Mouse (Mus musculus): ENCODE results near the gene Egr2. TPM values are rescaled to one million over a fixed set of nuclear protein-coding genes. Genes with fewer than 3 reads are reported as not detected.

Gene Egr2
- polyA plus RNA-seq, 1 experiment = 0.07 TPM

GRCm38 (mm10) chr10:67526435-67526834, 8.8 kb upstream of the Egr2 start:
- H3K4me3 ChIP-seq (replicated peaks; ENCODE audit: insufficient read depth, low read depth, low read length) = no peak overlapping the region
- WGBS = 59% methylated on average over 9 of the region's 9 CpGs
- H3K27ac ChIP-seq (ENCODE audit: insufficient read depth, low read length) = no peak overlapping the region
- no peaks in the 10 kb centered on the region for H3K27me3 ChIP-seq (ENCODE audit: control insufficient read depth, insufficient read depth, low read length)
- TF ChIP-seq CTCF (IDR thresholded peaks at IDR 0.05; ENCODE audit: borderline replicate concordance, insufficient read depth, low read depth, low read length) (no peak), POLR2A (IDR thresholded peaks at IDR 0.05; ENCODE audit: borderline replicate concordance, insufficient read depth, low read length) (no peak)
- no peaks in the 10 kb centered on the region for H3K4me1 ChIP-seq (ENCODE audit: control insufficient read depth, insufficient read depth, low read length)
- no peak for DNase-seq

- WGBS = 69% methylated on average over 4 of the region's 4 CpGs
- no peaks in the 10 kb centered on the region for H3K4me1 ChIP-seq (ENCODE audit: control insufficient read depth, insufficient read depth, low read length)
- DNase-seq = no peak
- H3K4me3 ChIP-seq (replicated peaks; ENCODE audit: insufficient read depth, low read depth, low read length) = no peak overlapping the region
- H3K27ac ChIP-seq (ENCODE audit: insufficient read depth, low read length) = no peak overlapping the region
- no peaks in the 10 kb centered on the region for H3K27me3 ChIP-seq (ENCODE audit: control insufficient read depth, insufficient read depth, low read length)
- TF ChIP-seq POLR2A (IDR thresholded peaks at IDR 0.05; ENCODE audit: borderline replicate concordance, insufficient read depth, low read length) = no peak
- TF ChIP-seq CTCF (IDR thresholded peaks at IDR 0.05; ENCODE audit: borderline replicate concordance, insufficient read depth, low read depth, low read length) = no peak
Measured at GRCm38 (mm10) chr10:67529769-67530168, 5.5 kb upstream of the Egr2 start.

GRCm38 (mm10) chr10:67535972-67536371, 697 bp downstream of the Egr2 start:
- no peak overlapping the region for H3K27ac ChIP-seq (ENCODE audit: insufficient read depth, low read length)
- peak overlapping the region; percentile 38 for H3K4me3 ChIP-seq (replicated peaks; ENCODE audit: insufficient read depth, low read depth, low read length)
- peak; percentile 66 for TF ChIP-seq CTCF (IDR thresholded peaks at IDR 0.05; ENCODE audit: borderline replicate concordance, insufficient read depth, low read depth, low read length)
- no peak for TF ChIP-seq POLR2A (IDR thresholded peaks at IDR 0.05; ENCODE audit: borderline replicate concordance, insufficient read depth, low read length)
- under 1% methylated on average over 35 of the region's 35 CpGs for WGBS
- DNase-seq = peak; percentile 67 to 71
- H3K4me1 ChIP-seq (ENCODE audit: control insufficient read depth, insufficient read depth, low read length) = peaks cover 9% of the 10 kb centered on the region; the same call in 1 of the 2 replicates
- peaks cover 5% of the 10 kb centered on the region; the same call in 1 of the 2 replicates for H3K27me3 ChIP-seq (ENCODE audit: control insufficient read depth, insufficient read depth, low read length)

GRCm38 (mm10) chr10:67536621-67537141, 1.4 kb downstream of the Egr2 start:
- no peak overlapping the region for H3K27ac ChIP-seq (ENCODE audit: insufficient read depth, low read length)
- peak; percentile 34 to 35 for DNase-seq
- H3K27me3 ChIP-seq (ENCODE audit: control insufficient read depth, insufficient read depth, low read length) = peaks cover 5% of the 10 kb centered on the region; the same call in 1 of the 2 replicates
- WGBS = 1% methylated on average over 27 of the region's 32 CpGs
- TF ChIP-seq CTCF (IDR thresholded peaks at IDR 0.05; ENCODE audit: borderline replicate concordance, insufficient read depth, low read depth, low read length) (no peak), POLR2A (IDR thresholded peaks at IDR 0.05; ENCODE audit: borderline replicate concordance, insufficient read depth, low read length) (no peak)
- peaks cover 9% of the 10 kb centered on the region; the same call in 1 of the 2 replicates for H3K4me1 ChIP-seq (ENCODE audit: control insufficient read depth, insufficient read depth, low read length)
- peak overlapping the region; percentile 56 for H3K4me3 ChIP-seq (replicated peaks; ENCODE audit: insufficient read depth, low read depth, low read length)

GRCm38 (mm10) chr10:67537151-67537994, 2.1 kb downstream of the Egr2 start:
- H3K4me1 ChIP-seq (ENCODE audit: control insufficient read depth, insufficient read depth, low read length) = peaks cover 9% of the 10 kb centered on the region; the same call in 1 of the 2 replicates
- H3K27me3 ChIP-seq (ENCODE audit: control insufficient read depth, insufficient read depth, low read length) = peaks cover 5% of the 10 kb centered on the region; the same call in 1 of the 2 replicates
- H3K4me3 ChIP-seq (replicated peaks; ENCODE audit: insufficient read depth, low read depth, low read length) = peak overlapping the region; percentile 68
- DNase-seq = peak; percentile 86
- TF ChIP-seq POLR2A (IDR thresholded peaks at IDR 0.05; ENCODE audit: borderline replicate concordance, insufficient read depth, low read length) (no peak), CTCF (IDR thresholded peaks at IDR 0.05; ENCODE audit: borderline replicate concordance, insufficient read depth, low read depth, low read length) (no peak)
- H3K27ac ChIP-seq (ENCODE audit: insufficient read depth, low read length) = no peak overlapping the region
- WGBS = under 1% methylated on average over 51 of the region's 51 CpGs

GRCm38 (mm10) chr10:67538106-67538505, 2.8 kb downstream of the Egr2 start:
- TF ChIP-seq POLR2A (IDR thresholded peaks at IDR 0.05; ENCODE audit: borderline replicate concordance, insufficient read depth, low read length) (no peak), CTCF (IDR thresholded peaks at IDR 0.05; ENCODE audit: borderline replicate concordance, insufficient read depth, low read depth, low read length) (no peak)
- peak in 1 of 2 experiments; percentile 25 for DNase-seq
- Histone ChIP-seq H3K4me3 (replicated peaks; ENCODE audit: insufficient read depth, low read depth, low read length) (peak overlapping the region; percentile 68), H3K27me3 (ENCODE audit: control insufficient read depth, insufficient read depth, low read length) (peaks cover 5% of the 10 kb centered on the region; the same call in 1 of the 2 replicates), H3K4me1 (ENCODE audit: control insufficient read depth, insufficient read depth, low read length) (peaks cover 9% of the 10 kb centered on the region; the same call in 1 of the 2 replicates), H3K27ac (ENCODE audit: insufficient read depth, low read length) (no peak overlapping the region)
- WGBS = under 1% methylated on average over 19 of the region's 19 CpGs

- H3K4me3 ChIP-seq (replicated peaks; ENCODE audit: insufficient read depth, low read depth, low read length) = peak overlapping the region; percentile 68
- no peak overlapping the region for H3K27ac ChIP-seq (ENCODE audit: insufficient read depth, low read length)
- no peak for TF ChIP-seq CTCF (IDR thresholded peaks at IDR 0.05; ENCODE audit: borderline replicate concordance, insufficient read depth, low read depth, low read length)
- no peak for TF ChIP-seq POLR2A (IDR thresholded peaks at IDR 0.05; ENCODE audit: borderline replicate concordance, insufficient read depth, low read length)
- H3K4me1 ChIP-seq (ENCODE audit: control insufficient read depth, insufficient read depth, low read length) = peaks cover 9% of the 10 kb centered on the region; the same call in 1 of the 2 replicates
- 1% methylated on average over 50 of the region's 50 CpGs for WGBS
- peaks cover 5% of the 10 kb centered on the region; the same call in 1 of the 2 replicates for H3K27me3 ChIP-seq (ENCODE audit: control insufficient read depth, insufficient read depth, low read length)
- DNase-seq = peak; percentile 18 to 40
Measured at GRCm38 (mm10) chr10:67538585-67539400, 3.5 kb downstream of the Egr2 start.
